Mouse (Mus musculus) frontal cortex, postnatal 25 days (tissue): ENCODE results near the gene Eftud2.

Source experiments
- DNase-seq, 2 experiments: peaks; one replicate each; pipeline ENCODE4 v3.0.0; 2022; ENCODE audit warnings: low spot score in 2 of 2

The Eftud2 gene

DNA sequence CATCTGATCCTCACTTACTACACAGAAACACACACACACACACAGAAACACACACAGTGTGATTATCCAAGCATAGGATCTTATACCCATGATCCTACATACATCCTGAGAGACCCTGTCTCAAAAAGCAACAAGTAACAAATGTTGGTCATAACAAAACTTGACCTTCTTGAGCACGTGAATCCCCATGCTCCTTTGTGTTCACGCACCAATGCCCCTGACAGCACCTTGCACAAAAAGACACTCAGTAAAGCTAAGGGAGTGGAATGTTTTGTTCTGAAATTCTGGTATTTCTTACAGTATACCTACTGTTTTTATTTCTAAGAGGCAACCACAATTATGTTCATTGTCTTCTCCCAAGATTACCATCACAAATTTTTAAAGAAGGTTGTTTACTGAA, 1.2 kb downstream of the Eftud2 start:
- DNase-seq = no peak

GRCm38 (mm10) chr11:102874801-102875334, 5.9 kb downstream of the Eftud2 start:
- DNase-seq = peak in 1 of 2 experiments; percentile 26

GRCm38 (mm10) chr11:102864272-102864671, 16.5 kb downstream of the Eftud2 start:
- peak; percentile 59 for DNase-seq

DNA sequence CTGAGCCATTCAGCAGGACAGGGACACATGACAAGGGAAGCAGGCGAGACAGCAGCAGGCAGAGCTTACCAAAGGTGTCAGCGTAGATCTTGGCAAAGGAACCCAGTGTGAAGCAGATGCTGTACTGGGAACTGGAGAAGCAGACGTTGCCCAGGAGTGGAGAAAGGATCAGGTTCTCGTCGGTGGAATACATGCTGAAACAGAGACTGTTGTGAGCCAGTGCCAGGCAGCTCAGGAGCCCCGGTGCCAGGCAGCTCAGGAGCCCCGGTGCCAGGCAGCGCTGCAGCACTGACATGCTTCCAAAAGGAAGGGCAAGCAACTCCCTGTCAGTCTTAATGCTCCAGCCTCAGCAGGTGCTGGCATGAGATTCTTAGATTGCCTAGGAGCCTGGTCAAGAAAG, 20.9 kb downstream of the Eftud2 start:
- peak in 1 of 2 experiments; percentile 14 for DNase-seq

- no peak for DNase-seq
Measured at GRCm38 (mm10) chr11:102858951-102859350, 21.8 kb downstream of the Eftud2 start.

- DNase-seq = no peak
Measured at GRCm38 (mm10) chr11:102855941-102856340, 24.8 kb downstream of the Eftud2 start.

DNA sequence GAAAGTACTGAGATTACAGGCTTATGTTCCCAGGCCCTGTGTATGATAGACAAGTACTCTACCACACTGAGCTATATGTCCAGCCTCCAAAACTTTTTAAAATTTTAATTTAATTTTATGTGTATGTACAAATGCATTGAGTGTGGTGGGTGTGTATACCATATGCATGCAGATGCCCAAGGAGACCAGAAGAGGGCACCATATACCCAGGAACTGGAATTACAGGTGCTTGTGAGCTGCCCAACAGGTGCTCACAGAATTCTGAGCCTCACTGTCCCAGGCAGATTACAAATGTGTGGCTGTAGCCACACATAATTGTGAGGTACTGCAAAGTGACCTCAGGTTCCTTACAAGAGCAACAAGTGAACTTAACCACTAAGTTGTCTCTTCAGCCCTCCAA, 27.0 kb downstream of the Eftud2 start:
- DNase-seq = no peak

DNA sequence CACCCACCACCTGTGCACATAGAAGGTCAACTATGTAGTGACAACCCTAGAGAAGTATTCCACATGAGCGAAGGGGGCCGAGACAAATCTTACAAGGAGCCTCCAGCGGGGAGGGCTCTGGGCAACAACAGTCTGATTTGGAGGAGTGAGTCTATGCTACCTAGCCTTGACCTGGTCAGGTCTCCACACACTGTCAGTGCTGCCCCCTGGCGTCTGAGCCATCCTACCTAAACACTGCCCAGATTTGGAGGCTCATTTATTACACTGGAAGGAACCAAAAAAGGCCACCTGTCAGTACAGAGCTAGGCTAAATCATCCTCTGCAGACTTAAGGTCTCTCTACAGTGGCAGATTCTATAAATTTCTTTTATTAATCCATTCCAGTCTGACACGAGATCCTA, 28.9 kb downstream of the Eftud2 start:
- DNase-seq = peak in 1 of 2 experiments; percentile 29

DNA sequence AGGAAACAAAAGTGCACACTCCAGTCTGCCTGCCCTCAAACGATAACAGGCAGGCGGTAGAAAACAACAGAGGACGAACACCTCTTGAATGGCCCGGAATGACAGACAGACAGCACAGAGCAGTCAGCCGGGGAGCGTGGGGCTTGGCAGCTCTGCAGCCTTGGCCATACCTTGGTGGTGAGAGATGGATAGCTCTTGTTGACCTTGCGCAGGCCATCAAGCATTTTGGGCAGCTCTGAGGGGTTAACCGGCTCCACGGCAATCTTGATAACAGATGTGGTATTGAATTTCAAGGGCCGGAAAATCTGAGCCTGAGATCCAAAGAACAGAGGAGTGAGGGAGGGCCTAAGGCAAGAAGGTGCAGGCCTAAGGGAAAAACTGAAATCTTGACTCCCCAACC, 34.9 kb downstream of the Eftud2 start:
- DNase-seq = no peak

GRCm38 (mm10) chr11:102838616-102839150, 42.1 kb downstream of the Eftud2 start:
- DNase-seq = no peak

- no peak for DNase-seq
Measured at GRCm38 (mm10) chr11:102838126-102838525, 42.7 kb downstream of the Eftud2 start.

DNA sequence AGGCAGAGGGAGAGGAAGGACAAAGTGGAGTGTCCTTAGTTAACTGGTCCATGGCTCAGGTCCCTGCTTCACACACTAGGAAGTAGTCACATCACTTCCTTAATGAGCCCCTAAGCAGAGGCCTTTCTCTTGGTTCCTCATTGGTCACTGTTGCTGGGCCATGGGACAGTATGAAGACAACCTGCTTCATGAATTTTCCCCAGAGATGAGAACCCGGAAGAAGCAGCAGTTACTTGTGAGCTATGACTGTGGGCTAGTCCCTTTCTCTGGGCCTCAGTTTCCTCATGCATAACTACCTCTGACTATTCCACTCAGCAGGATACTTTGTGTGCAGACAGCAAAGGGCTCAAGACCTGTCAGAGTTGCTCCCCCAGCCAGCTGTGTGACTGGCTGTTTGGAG, 43.4 kb downstream of the Eftud2 start:
- DNase-seq = no peak

DNA sequence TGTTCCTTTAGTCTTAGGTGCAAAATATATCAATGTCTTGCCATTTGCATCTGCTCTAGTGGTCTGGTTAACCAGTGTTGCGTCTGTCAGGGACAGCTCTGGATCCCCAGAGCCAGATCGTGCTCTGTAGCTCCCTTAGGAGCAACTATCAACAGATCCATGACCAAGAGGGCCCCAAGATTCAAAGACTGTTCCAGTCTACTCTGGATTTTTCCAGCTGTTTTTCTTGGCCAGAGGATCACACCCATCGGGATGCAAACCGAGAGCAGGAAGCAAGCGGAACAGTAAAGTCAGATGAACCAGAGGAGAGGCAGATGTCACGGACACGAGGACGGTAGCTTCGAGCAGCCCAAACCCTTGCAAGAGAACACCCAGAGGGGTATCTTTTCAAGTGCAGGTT, 44.6 kb downstream of the Eftud2 start:
- DNase-seq = no peak

DNA sequence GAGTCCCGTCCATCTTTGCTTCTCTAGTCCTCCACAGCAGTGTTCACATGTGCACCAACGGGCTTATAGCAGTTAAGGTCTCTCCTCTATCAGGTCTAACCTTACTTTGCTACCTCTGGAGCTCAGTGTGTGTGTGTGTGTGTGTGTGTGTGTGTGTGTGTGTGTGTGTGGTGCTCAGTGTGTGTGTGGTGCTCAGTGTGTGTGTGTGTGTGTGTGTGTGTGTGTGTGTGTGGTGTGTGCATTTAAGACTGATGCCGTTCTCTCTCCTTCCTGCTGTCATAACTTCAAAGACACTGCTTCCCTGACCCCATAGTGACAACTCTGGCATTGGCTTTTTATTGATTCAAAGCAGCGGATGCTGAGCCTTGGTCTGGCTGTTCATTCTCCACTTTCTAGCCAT, 45.2 kb downstream of the Eftud2 start, which contains the start of gene Higd1b:
Higd1b (plus strand) TSS at position 301 of the 400 bp plus-strand sequence.
- DNase-seq = no peak

GRCm38 (mm10) chr11:102834219-102834618, 46.6 kb downstream of the Eftud2 start:
- DNase-seq = no peak

- no peak for DNase-seq
Measured at GRCm38 (mm10) chr11:102832700-102833297, 48.0 kb downstream of the Eftud2 start.

GRCm38 (mm10) chr11:102830276-102830675, 50.5 kb downstream of the Eftud2 start:
- DNase-seq = no peak

- no peak for DNase-seq
Measured at GRCm38 (mm10) chr11:102827097-102827496, 53.7 kb downstream of the Eftud2 start.

DNA sequence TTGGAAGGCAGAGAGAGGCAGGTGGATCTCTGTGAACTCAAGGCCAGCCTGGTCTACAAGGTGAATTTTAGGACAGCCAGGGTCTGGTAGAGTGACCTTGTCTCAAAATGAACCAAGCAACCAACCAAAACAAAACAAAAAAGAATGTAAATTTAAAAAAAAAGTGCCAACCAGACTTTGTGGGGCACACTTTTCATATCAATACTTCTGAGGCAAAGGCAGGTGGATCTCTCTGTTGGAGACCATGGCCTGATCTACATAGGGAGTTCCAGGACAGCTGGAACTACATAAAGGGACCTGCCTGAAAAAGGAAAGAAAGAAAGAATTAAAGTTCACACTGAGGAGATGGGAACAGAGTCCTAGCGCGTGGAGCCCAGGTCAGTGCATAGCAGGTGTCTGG, 54.3 kb downstream of the Eftud2 start:
- no peak for DNase-seq

DNA sequence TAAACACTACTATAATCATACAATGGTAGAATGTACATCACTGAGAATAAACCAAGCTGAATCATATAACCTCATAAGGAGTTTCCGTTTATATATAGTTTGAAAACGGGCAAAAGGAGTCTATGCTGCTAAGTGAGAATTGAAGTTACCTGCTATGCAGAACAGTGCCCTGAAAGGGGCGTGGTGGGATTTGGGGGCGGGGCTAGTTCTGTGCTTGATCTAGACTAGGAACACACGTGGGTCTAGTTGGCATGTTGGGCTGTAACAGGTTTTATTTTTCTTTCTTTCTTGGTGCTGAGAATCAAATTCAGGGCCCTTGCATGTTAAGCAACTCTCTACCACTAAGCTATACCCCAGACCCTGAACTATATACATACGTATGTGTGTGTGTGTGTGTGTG, 59.6 kb downstream of the Eftud2 start:
- DNase-seq = no peak

DNA sequence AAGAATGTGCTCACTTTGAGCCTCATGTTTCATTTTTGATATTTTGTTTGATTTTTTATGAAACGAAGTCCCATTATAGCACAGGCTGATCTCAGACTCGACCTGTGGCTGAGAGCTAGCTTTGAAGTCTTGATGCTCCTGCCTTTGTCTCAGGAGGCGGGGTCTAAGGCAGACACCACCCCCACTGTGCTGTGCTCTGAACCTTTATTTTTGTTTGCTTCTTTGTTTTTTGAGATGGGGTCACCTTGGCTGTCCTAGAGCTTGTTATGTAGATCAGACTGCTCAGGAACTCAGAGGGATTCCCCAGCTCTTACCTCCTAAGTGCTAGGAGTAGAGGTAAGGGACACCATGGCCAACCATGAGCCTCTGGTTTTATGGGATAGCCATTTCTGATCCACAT, 60.4 kb downstream of the Eftud2 start:
- no peak for DNase-seq

GRCm38 (mm10) chr11:102819783-102820385, 60.9 kb downstream of the Eftud2 start:
- DNase-seq = peak in 1 of 2 experiments; percentile 6
